Mouse (Mus musculus) lung, postnatal 14 days (tissue): ENCODE measurements around the gene Arl4a.

Experiments
- DNase-seq: peaks from one replicate; pipeline ENCODE4 v3.0.0; 2021

The Arl4a gene

DNA sequence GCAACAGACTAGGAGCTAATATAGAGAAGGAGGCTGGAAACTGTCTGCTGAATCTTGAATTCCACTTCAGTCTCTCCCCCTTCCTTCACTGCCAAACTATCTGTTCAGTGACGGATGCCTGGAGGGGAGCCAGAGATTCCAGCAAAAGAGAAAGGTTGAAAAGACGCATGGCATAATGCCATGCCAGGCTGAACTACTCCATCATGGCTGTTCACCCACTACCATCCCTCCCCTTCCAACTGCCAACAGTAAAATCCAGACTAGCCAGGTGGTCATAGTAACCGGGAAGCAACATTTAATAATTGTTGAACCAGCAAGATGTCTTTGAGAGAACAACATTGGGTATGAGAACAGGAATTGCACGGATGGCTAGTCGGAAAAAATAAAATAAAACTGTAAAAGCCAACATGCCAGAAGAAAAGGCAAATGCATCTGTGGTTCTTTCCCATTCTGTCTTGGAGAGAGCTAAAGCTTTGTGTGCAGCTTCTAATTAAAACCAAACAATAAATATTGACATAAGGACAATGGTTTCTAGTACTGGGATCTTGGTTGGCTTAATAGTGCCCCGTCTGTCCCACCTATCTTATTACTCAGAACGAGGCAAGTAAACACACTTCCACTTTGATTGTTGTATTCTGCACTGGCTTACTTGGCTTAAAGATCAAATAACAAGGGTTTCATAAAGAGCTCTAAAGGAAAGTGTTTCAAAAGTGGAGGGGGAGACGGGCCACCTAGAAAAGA is 79.7 kb downstream of the Arl4a start:
- no peak for DNase-seq

DNA sequence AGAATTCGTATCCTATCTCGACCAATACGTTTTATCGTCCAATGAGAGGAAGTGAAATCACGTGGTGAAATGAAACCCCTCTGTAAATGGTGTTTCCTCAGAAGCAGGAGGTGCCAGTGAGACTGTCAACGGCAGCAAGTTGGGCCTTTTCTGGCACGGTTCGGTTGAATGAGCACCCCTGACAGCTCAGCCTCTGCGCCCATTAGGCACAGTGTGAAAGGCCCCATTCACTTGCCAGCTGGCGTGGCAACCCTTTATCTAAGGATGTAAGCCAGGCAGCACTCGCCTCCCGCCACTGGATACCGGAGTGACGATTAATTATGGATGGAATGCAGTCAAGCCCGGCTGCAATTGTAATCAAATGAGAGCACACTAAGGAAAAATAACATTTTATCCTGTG is 81.4 kb downstream of the Arl4a start:
- no peak for DNase-seq
